Mouse (Mus musculus): ENCODE results near the gene Sh3gl3. TPM values are rescaled to one million over a fixed set of nuclear protein-coding genes. Genes with fewer than 3 reads are reported as not detected.
A peak's percentile ranks its signal among the peaks of the same experiment; 100 is the strongest.

The Sh3gl3 gene
- polyA plus RNA-seq, 1 experiment from 2014 or later, result 14.3 TPM

GRCm38 (mm10) chr7:82349796-82350195, 176.2 kb downstream of the Sh3gl3 start:
- H3K4me2 ChIP-seq (replicated peaks), result no peak overlapping the region
- H3K36me3 ChIP-seq, result no peaks in the 10 kb centered on the region
- peak overlapping the region; percentile 63; the same call in 1 of the 2 replicates for H3K27ac ChIP-seq
- no peak overlapping the region for H3K9ac ChIP-seq
- ATAC-seq, result no peak
- no peak overlapping the region for H3K4me3 ChIP-seq (replicated peaks)
- no peaks in the 10 kb centered on the region for H3K9me3 ChIP-seq
- H3K4me1 ChIP-seq (replicated peaks), result no peaks in the 10 kb centered on the region
- WGBS, result 46% methylated on average over 7 of the region's 7 CpGs
- no peaks in the 10 kb centered on the region for H3K27me3 ChIP-seq (replicated peaks)

GRCm38 (mm10) chr7:82350421-82350820, 176.8 kb downstream of the Sh3gl3 start:
- Histone ChIP-seq H3K4me1 (replicated peaks) (no peaks in the 10 kb centered on the region), H3K36me3 (no peaks in the 10 kb centered on the region), H3K4me2 (replicated peaks) (no peak overlapping the region), H3K27me3 (replicated peaks) (no peaks in the 10 kb centered on the region), H3K9me3 (no peaks in the 10 kb centered on the region), H3K9ac (no peak overlapping the region), H3K4me3 (replicated peaks) (no peak overlapping the region), H3K27ac (no peak overlapping the region)
- no peak for ATAC-seq
- WGBS, result 76% methylated on average over 3 of the region's 3 CpGs

Other genes starting within 250 kb of the Sh3gl3 start
- gene Hdgfl3, start 239.4 kb upstream of the Sh3gl3 start, polyA plus RNA-seq (2015; fragmentation: Nextera tagmentation; extraction: Ambion mirVana), result 10.1 and 10.9 TPM in 2 replicates
- 2.8 and 3.7 TPM in 2 replicates for gene Bnc1, start 181.5 kb upstream of the Sh3gl3 start, polyA plus RNA-seq (2015; fragmentation: Nextera tagmentation; extraction: Ambion mirVana)
- gene Adamtsl3, start 161.9 kb downstream of the Sh3gl3 start, polyA plus RNA-seq (2015; fragmentation: Nextera tagmentation; extraction: Ambion mirVana), result 0.54 and 0.63 TPM in 2 replicates

Data from intestine, embryonic 15.5 days (tissue).